Mouse (Mus musculus) kidney, adult 2 months (tissue): Measurements from ENCODE around the gene Snx30.

Source experiments
- CTCF ChIP-seq: fragments of 200-500 bp; conservative IDR thresholded peaks from 2 replicates; pipeline ENCODE4 v1.5.1; 2011; ENCODE audit warnings: low read depth, mild to moderate bottlenecking, control low read depth, low read length, moderate library complexity, mixed read lengths; ENCODE audit not compliant: insufficient read depth, insufficient read length
- POLR2A ChIP-seq: fragments of 200-500 bp; IDR thresholded peaks from one replicate; pipeline ENCODE4 v1.6.1; 2011; ENCODE audit warnings: low read depth, low read length, control low read depth

DNA sequence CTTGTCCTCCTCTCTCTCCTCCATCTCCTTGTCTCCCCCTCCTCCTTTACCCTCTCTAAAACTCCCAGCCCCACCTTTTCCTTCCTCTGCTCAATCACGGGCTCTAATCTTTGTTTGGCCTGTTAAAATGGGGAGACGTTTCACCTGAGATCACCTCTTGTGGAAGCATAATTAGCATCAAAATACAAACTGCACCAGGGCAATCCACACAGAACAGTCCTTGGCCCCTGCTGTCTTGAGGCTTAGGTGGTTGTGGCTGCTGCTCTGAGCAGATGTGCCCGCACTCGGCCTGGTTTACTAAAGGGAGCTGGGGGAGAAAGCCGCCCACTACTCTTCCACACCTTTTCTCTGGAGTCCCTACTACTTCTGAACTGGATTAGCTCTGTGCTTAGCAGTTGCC, 90.4 kb downstream of the Snx30 start:
- no peak for TF ChIP-seq POLR2A
- no peak for TF ChIP-seq CTCF
